ENCODE assay signal across 8 mouse cellular contexts in genomic region chr7:19343210-19343808, GRCm38 (mm10). TPM values are rescaled to one million over a fixed set of nuclear protein-coding genes. Genes with fewer than 3 reads are reported as not detected.
DNase-seq lines count a peak whose midpoint lies in the region; ATAC-seq lines count a peak whose summit lies in the region.

No protein-coding gene starts in this region.

- H3K4me2 ChIP-seq in intestine, embryonic 15.5 days (replicated peaks): peak overlapping the region; percentile 94
- H3K4me2 ChIP-seq in limb, embryonic 12.5 days: peak overlapping the region; percentile 88
- H3K4me2 ChIP-seq in midbrain, embryonic 15.5 days: peak overlapping the region; percentile 96
- H3K4me2 ChIP-seq in stomach, embryonic 16.5 days (ENCODE audit: low read depth, low read length): peak overlapping the region; percentile 94

- no peaks in the 10 kb centered on the region for H3K9me3 ChIP-seq in intestine, embryonic 15.5 days
- H3K9me3 ChIP-seq in limb, embryonic 12.5 days: no peaks in the 10 kb centered on the region
- no peaks in the 10 kb centered on the region for H3K9me3 ChIP-seq in midbrain, embryonic 15.5 days
- H3K9me3 ChIP-seq in stomach, embryonic 16.5 days (replicated peaks; ENCODE audit: control insufficient read depth, low read length): no peaks in the 10 kb centered on the region

- peaks cover 36% of the 10 kb centered on the region for H3K4me1 ChIP-seq in intestine, embryonic 15.5 days (replicated peaks)
- peaks cover 30% of the 10 kb centered on the region for H3K4me1 ChIP-seq in limb, embryonic 12.5 days (replicated peaks)
- H3K4me1 ChIP-seq in midbrain, embryonic 15.5 days: peaks cover 41% of the 10 kb centered on the region
- peaks cover 21% of the 10 kb centered on the region for H3K4me1 ChIP-seq in stomach, embryonic 16.5 days (ENCODE audit: control insufficient read depth, insufficient read depth, low read length)

- H3K9ac ChIP-seq in intestine, embryonic 15.5 days: peak overlapping the region; percentile 6; the same call in 1 of the 2 replicates
- H3K9ac ChIP-seq in limb, embryonic 12.5 days (replicated peaks): no peak overlapping the region
- H3K9ac ChIP-seq in midbrain, embryonic 15.5 days: no peak overlapping the region
- no peak overlapping the region for H3K9ac ChIP-seq in stomach, embryonic 16.5 days (ENCODE audit: low read length)

- intact Hi-C loops in gastrocnemius, postnatal 14 days (cut with DNase I; ENCODE audit: low total_unique reads): loop anchor here (2.0 to 10.0 kb wide), 2 partner anchors 43 to 109 kb away; no protein-coding TSS in a partner anchor

- no peak overlapping the region for H3K27ac ChIP-seq in intestine, embryonic 15.5 days
- no peak overlapping the region for H3K27ac ChIP-seq in limb, embryonic 12.5 days
- no peak overlapping the region for H3K27ac ChIP-seq in midbrain, embryonic 15.5 days
- H3K27ac ChIP-seq in stomach, embryonic 16.5 days (ENCODE audit: low read length): no peak overlapping the region

- H3K36me3 ChIP-seq in intestine, embryonic 15.5 days: no peaks in the 10 kb centered on the region; the same call in 1 of the 2 replicates
- peaks cover 9% of the 10 kb centered on the region for H3K36me3 ChIP-seq in limb, embryonic 12.5 days
- peaks cover 3% of the 10 kb centered on the region; the same call in 1 of the 2 replicates for H3K36me3 ChIP-seq in midbrain, embryonic 15.5 days (replicated peaks)
- H3K36me3 ChIP-seq in stomach, embryonic 16.5 days (ENCODE audit: control insufficient read depth, insufficient read depth, low read length): 0 out of 2 replicates have a peak, but pooled peaks cover under 1% of the 10 kb centered on the region

- WGBS in intestine, embryonic 15.5 days: under 1% methylated on average over 11 of the region's 11 CpGs
- 3% methylated on average over 11 of the region's 11 CpGs for WGBS in limb, embryonic 12.5 days
- WGBS in midbrain, embryonic 15.5 days: 3% methylated on average over 11 of the region's 11 CpGs
- WGBS in stomach, embryonic 16.5 days: under 1% methylated on average over 11 of the region's 11 CpGs

- no peak for ATAC-seq in intestine, embryonic 15.5 days
- ATAC-seq in limb, embryonic 12.5 days (ENCODE audit: insufficient number of reproducible peaks, insufficient read depth, low FRiP score, low TSS enrichment, low read depth): no peak
- ATAC-seq in midbrain, embryonic 15.5 days (replicated peaks): no peak
- no peak for ATAC-seq in stomach, embryonic 16.5 days (ENCODE audit: insufficient read depth, low FRiP score)

- no peaks in the 10 kb centered on the region for H3K27me3 ChIP-seq in intestine, embryonic 15.5 days (replicated peaks)
- H3K27me3 ChIP-seq in limb, embryonic 12.5 days: peaks cover 16% of the 10 kb centered on the region
- peaks cover 13% of the 10 kb centered on the region for H3K27me3 ChIP-seq in midbrain, embryonic 15.5 days (replicated peaks)
- 0 out of 2 replicates have a peak, but pooled peaks cover 5% of the 10 kb centered on the region for H3K27me3 ChIP-seq in stomach, embryonic 16.5 days (ENCODE audit: control insufficient read depth, insufficient read depth, low read length)

- DNase-seq in ovary, postnatal 14 days (ENCODE audit: low spot score): peak; percentile 65
- no peak for DNase-seq in ovary, postnatal 10 days (ENCODE audit: low spot score)
- DNase-seq in cerebellum, adult 9-11 months: peak; percentile 74
- DNase-seq in gastrocnemius, postnatal 14 days: peak; percentile 65

- H3K4me3 ChIP-seq in intestine, embryonic 15.5 days (replicated peaks): no peak overlapping the region
- H3K4me3 ChIP-seq in limb, embryonic 12.5 days (replicated peaks): peak overlapping the region; percentile 13
- 0 out of 2 replicates have a peak overlapping the region, but pooled peaks have one; percentile 1 for H3K4me3 ChIP-seq in midbrain, embryonic 15.5 days
- H3K4me3 ChIP-seq in stomach, embryonic 16.5 days (replicated peaks; ENCODE audit: low read length): 0 out of 2 replicates have a peak overlapping the region, but pooled peaks have one; percentile 6

RNA-seq across cellular contexts. Expression of gene Ercc1, which starts 1.3 kb away (rescaled TPM):
- 10 to 100 TPM; 26.7 to 28.7 TPM for total RNA-seq in gastrocnemius, postnatal 14 days (2021)
- 51.6 and 52.0 TPM in 2 replicates for polyA plus RNA-seq in intestine, embryonic 15.5 days (2015; fragmentation: Nextera tagmentation; extraction: Ambion mirVana)
- 92.3 and 105 TPM in 2 replicates for polyA plus RNA-seq in limb, embryonic 12.5 days (2016; fragmentation: Nextera tagmentation; extraction: Ambion mirVana)
- polyA plus RNA-seq in midbrain, embryonic 15.5 days (2015; fragmentation: Nextera tagmentation; extraction: Ambion mirVana): 80.2 and 83.3 TPM in 2 replicates
- polyA plus RNA-seq in stomach, embryonic 16.5 days (2015; fragmentation: Nextera tagmentation; extraction: Ambion mirVana): 61.4 and 66.5 TPM in 2 replicates

RNA-seq across cellular contexts. Expression of gene Cd3eap, which starts 16.0 kb away (rescaled TPM):
- total RNA-seq in gastrocnemius, postnatal 14 days (2021): 1 to 10 TPM; 7.4 to 8.2 TPM
- 21.7 and 23.4 TPM in 2 replicates for polyA plus RNA-seq in intestine, embryonic 15.5 days (2015; fragmentation: Nextera tagmentation; extraction: Ambion mirVana)
- polyA plus RNA-seq in limb, embryonic 12.5 days (2016; fragmentation: Nextera tagmentation; extraction: Ambion mirVana): 28.4 TPM in 2 replicates
- 22.0 and 25.1 TPM in 2 replicates for polyA plus RNA-seq in midbrain, embryonic 15.5 days (2015; fragmentation: Nextera tagmentation; extraction: Ambion mirVana)
- 22.9 and 23.0 TPM in 2 replicates for polyA plus RNA-seq in stomach, embryonic 16.5 days (2015; fragmentation: Nextera tagmentation; extraction: Ambion mirVana)

RNA-seq across cellular contexts. Expression of gene Ppp1r13l, which starts 16.2 kb away (rescaled TPM):
- total RNA-seq in gastrocnemius, postnatal 14 days (2021): 1 to 10 TPM; 1.7 to 2.9 TPM
- polyA plus RNA-seq in intestine, embryonic 15.5 days (2015; fragmentation: Nextera tagmentation; extraction: Ambion mirVana): 3.1 and 4.8 TPM in 2 replicates
- polyA plus RNA-seq in limb, embryonic 12.5 days (2016; fragmentation: Nextera tagmentation; extraction: Ambion mirVana): 7.1 and 9.3 TPM in 2 replicates
- polyA plus RNA-seq in midbrain, embryonic 15.5 days (2015; fragmentation: Nextera tagmentation; extraction: Ambion mirVana): 2.1 and 2.5 TPM in 2 replicates
- polyA plus RNA-seq in stomach, embryonic 16.5 days (2015; fragmentation: Nextera tagmentation; extraction: Ambion mirVana): 7.8 and 9.6 TPM in 2 replicates

RNA-seq across cellular contexts. Expression of gene Fosb, which starts 33.5 kb away (rescaled TPM):
- under 1 TPM; 0.69 to 0.90 TPM for total RNA-seq in gastrocnemius, postnatal 14 days (2021)
- 0.09 and 0.14 TPM in 2 replicates for polyA plus RNA-seq in intestine, embryonic 15.5 days (2015; fragmentation: Nextera tagmentation; extraction: Ambion mirVana)
- polyA plus RNA-seq in limb, embryonic 12.5 days (2016; fragmentation: Nextera tagmentation; extraction: Ambion mirVana): 0.18 and 0.20 TPM in 2 replicates
- polyA plus RNA-seq in midbrain, embryonic 15.5 days (2015; fragmentation: Nextera tagmentation; extraction: Ambion mirVana): 0.08 TPM in 1 of 2 replicates, not detected in the other
- polyA plus RNA-seq in stomach, embryonic 16.5 days (2015; fragmentation: Nextera tagmentation; extraction: Ambion mirVana): 0.25 and 0.27 TPM in 2 replicates

RNA-seq across cellular contexts. Expression of gene Ercc2, which starts 38.5 kb away (rescaled TPM):
- total RNA-seq in gastrocnemius, postnatal 14 days (2021): 1 to 10 TPM; 6.1 to 7.8 TPM
- 16.7 and 17.3 TPM in 2 replicates for polyA plus RNA-seq in intestine, embryonic 15.5 days (2015; fragmentation: Nextera tagmentation; extraction: Ambion mirVana)
- polyA plus RNA-seq in limb, embryonic 12.5 days (2016; fragmentation: Nextera tagmentation; extraction: Ambion mirVana): 22.9 and 23.8 TPM in 2 replicates
- 29.7 and 33.0 TPM in 2 replicates for polyA plus RNA-seq in midbrain, embryonic 15.5 days (2015; fragmentation: Nextera tagmentation; extraction: Ambion mirVana)
- polyA plus RNA-seq in stomach, embryonic 16.5 days (2015; fragmentation: Nextera tagmentation; extraction: Ambion mirVana): 11.7 and 11.8 TPM in 2 replicates
